Mouse (Mus musculus) midbrain, embryonic 10.5 days (tissue): ENCODE results near the gene Mgat4e. TPM values are rescaled to one million over a fixed set of nuclear protein-coding genes. Genes with fewer than 3 reads are reported as not detected.
"Not testable (repeated sequence)": the region's sequence is repeated elsewhere in the genome, so short reads cannot be mapped to it uniquely, and the experiment has no call there.

Experiments used
- DNase-seq: peaks from one replicate; pipeline ENCODE4 v3.0.0-alpha.2; 2017; ENCODE audit warnings: low spot score
- H3K27ac ChIP-seq: fragments of 300-500 bp; sonication (generic); replicated peaks from 2 replicates; pipeline ENCODE4 v1.5.1; 2016; ENCODE audit warnings: mild to moderate bottlenecking
- H3K27me3 ChIP-seq: fragments of 300-500 bp; sonication (generic); 2 replicates; pipeline ENCODE4 v1.6.1; 2016; ENCODE audit warnings: low read depth, mild to moderate bottlenecking; ENCODE audit not compliant: poor library complexity, severe bottlenecking
- H3K36me3 ChIP-seq: fragments of 300-500 bp; sonication (generic); 2 replicates; pipeline ENCODE4 v1.6.1; 2016; ENCODE audit warnings: mild to moderate bottlenecking, moderate library complexity
- H3K4me1 ChIP-seq: fragments of 300-500 bp; sonication (generic); 2 replicates; pipeline ENCODE4 v1.6.1; 2016
- H3K4me3 ChIP-seq: fragments of 300-500 bp; sonication (generic); 2 replicates; pipeline ENCODE4 v1.5.1; 2016; ENCODE audit warnings: mild to moderate bottlenecking, moderate library complexity
- H3K9me3 ChIP-seq: fragments of 300-500 bp; sonication (generic); replicated peaks from 2 replicates; pipeline ENCODE4 v1.6.1; 2016; ENCODE audit warnings: mild to moderate bottlenecking
- whole genome bisulfite sequencing: fragments of 180-500 bp; shearing (Covaris S2); methylation state at CpG from one replicate; pipeline ENCODE4 v1.1.7; 2016; 5-methylcytosine and 5-hydroxymethylcytosine counted together
- polyA plus RNA-seq: library from polyadenylated mRNA; unstranded; fragments of >200 nt; fragmentation: Nextera tagmentation; extraction: Ambion mirVana; gene quantifications from 2 replicates; pipeline ENCODE4 v1.2.1, GENCODE M21; 2016

Gene Mgat4e
- polyA plus RNA-seq, 1 experiment from 2014 or later, result not detected

GRCm38 (mm10) chr1:134551869-134552268 is 2.4 kb upstream of the Mgat4e start:
- Histone ChIP-seq H3K4me1 (peaks cover 15% of the 10 kb centered on the region), H3K9me3 (no peaks in the 10 kb centered on the region), H3K4me3 (no peak overlapping the region), H3K36me3 (no peaks in the 10 kb centered on the region), H3K27ac (no peak overlapping the region), H3K27me3 (peaks cover 15% of the 10 kb centered on the region)
- 90% methylated on average over 3 of the region's 3 CpGs for WGBS
- no peak for DNase-seq

GRCm38 (mm10) chr1:134548231-134548630 is 1.3 kb downstream of the Mgat4e start:
- Histone ChIP-seq H3K27me3 (no peaks in the 10 kb centered on the region), H3K9me3 (peaks cover 9% of the 10 kb centered on the region; the same call in 1 of the 2 replicates), H3K27ac (no peak overlapping the region), H3K36me3 (no peaks in the 10 kb centered on the region), H3K4me3 (no peak overlapping the region), H3K4me1 (no peaks in the 10 kb centered on the region)
- DNase-seq, result no peak
- 76% methylated on average over 4 of the region's 4 CpGs for WGBS

- peaks cover 9% of the 10 kb centered on the region; the same call in 1 of the 2 replicates for H3K9me3 ChIP-seq
- H3K27me3 ChIP-seq, result no peaks in the 10 kb centered on the region
- H3K4me3 ChIP-seq, result no peak overlapping the region
- WGBS, result 87% methylated on average over 10 of the region's 10 CpGs
- DNase-seq, result no peak
- H3K27ac ChIP-seq, result no peak overlapping the region
- 0 out of 2 replicates have a peak, but pooled peaks cover 4% of the 10 kb centered on the region for H3K4me1 ChIP-seq
- H3K36me3 ChIP-seq, result no peaks in the 10 kb centered on the region
Observed at GRCm38 (mm10) chr1:134540610-134541009, 8.9 kb downstream of the Mgat4e start.

- no peak overlapping the region for H3K27ac ChIP-seq
- no peaks in the 10 kb centered on the region for H3K36me3 ChIP-seq
- no peak overlapping the region for H3K4me3 ChIP-seq
- WGBS, result 67% methylated on average over 3 of the region's 3 CpGs
- no peaks in the 10 kb centered on the region for H3K27me3 ChIP-seq
- H3K9me3 ChIP-seq, result no peaks in the 10 kb centered on the region
- no peak for DNase-seq
- 0 out of 2 replicates have a peak, but pooled peaks cover 4% of the 10 kb centered on the region for H3K4me1 ChIP-seq
Observed at GRCm38 (mm10) chr1:134535513-134535912, 14.0 kb downstream of the Mgat4e start.

- Histone ChIP-seq H3K27me3 (no peaks in the 10 kb centered on the region), H3K36me3 (no peaks in the 10 kb centered on the region), H3K4me3 (no peak overlapping the region), H3K4me1 (0 out of 2 replicates have a peak, but pooled peaks cover 4% of the 10 kb centered on the region), H3K9me3 (no peaks in the 10 kb centered on the region), H3K27ac (no peak overlapping the region)
- no peak for DNase-seq
- 91% methylated on average over 1 of the region's 1 CpGs for WGBS
Observed at GRCm38 (mm10) chr1:134535054-134535453, 14.4 kb downstream of the Mgat4e start.

- not testable (repeated sequence) for H3K4me3 ChIP-seq, H3K9me3 ChIP-seq, H3K4me1 ChIP-seq, H3K27me3 ChIP-seq, H3K27ac ChIP-seq, DNase-seq, H3K36me3 ChIP-seq
- 92% methylated on average over 10 of the region's 10 CpGs for WGBS
Observed at GRCm38 (mm10) chr1:134533710-134534109, 15.8 kb downstream of the Mgat4e start.

- DNase-seq, result no peak
- Histone ChIP-seq H3K36me3 (no peaks in the 10 kb centered on the region), H3K4me1 (no peaks in the 10 kb centered on the region), H3K27me3 (no peaks in the 10 kb centered on the region), H3K4me3 (no peak overlapping the region), H3K27ac (no peak overlapping the region), H3K9me3 (no peaks in the 10 kb centered on the region)
- 89% methylated on average over 6 of the region's 6 CpGs for WGBS
Observed at GRCm38 (mm10) chr1:134530618-134531017, 18.9 kb downstream of the Mgat4e start.

- Histone ChIP-seq H3K27ac (no peak overlapping the region), H3K4me1 (no peaks in the 10 kb centered on the region), H3K9me3 (no peaks in the 10 kb centered on the region), H3K4me3 (no peak overlapping the region), H3K36me3 (no peaks in the 10 kb centered on the region), H3K27me3 (no peaks in the 10 kb centered on the region)
- WGBS, result 83% methylated on average over 6 of the region's 6 CpGs
- DNase-seq, result no peak
Observed at GRCm38 (mm10) chr1:134526752-134527151, 22.7 kb downstream of the Mgat4e start.

- no peaks in the 10 kb centered on the region for H3K4me1 ChIP-seq
- H3K36me3 ChIP-seq, result no peaks in the 10 kb centered on the region
- no peaks in the 10 kb centered on the region for H3K9me3 ChIP-seq
- H3K27me3 ChIP-seq, result no peaks in the 10 kb centered on the region
- WGBS, result 83% methylated on average over 1 of the region's 1 CpGs
- H3K4me3 ChIP-seq, result no peak overlapping the region
- no peak overlapping the region for H3K27ac ChIP-seq
- DNase-seq, result no peak
Observed at GRCm38 (mm10) chr1:134525015-134525414, 24.5 kb downstream of the Mgat4e start.

GRCm38 (mm10) chr1:134524424-134524823 is 25.1 kb downstream of the Mgat4e start:
- Histone ChIP-seq H3K4me1 (no peaks in the 10 kb centered on the region), H3K27me3 (no peaks in the 10 kb centered on the region), H3K27ac (no peak overlapping the region), H3K36me3 (no peaks in the 10 kb centered on the region), H3K4me3 (no peak overlapping the region), H3K9me3 (no peaks in the 10 kb centered on the region)
- WGBS, result 74% methylated on average over 5 of the region's 5 CpGs
- DNase-seq, result no peak

- no peaks in the 10 kb centered on the region for H3K36me3 ChIP-seq
- no peak overlapping the region for H3K27ac ChIP-seq
- H3K27me3 ChIP-seq, result no peaks in the 10 kb centered on the region
- no peaks in the 10 kb centered on the region for H3K9me3 ChIP-seq
- 67% methylated on average over 2 of the region's 2 CpGs for WGBS
- H3K4me1 ChIP-seq, result no peaks in the 10 kb centered on the region; the same call in 1 of the 2 replicates
- no peak overlapping the region for H3K4me3 ChIP-seq
- DNase-seq, result no peak
Observed at GRCm38 (mm10) chr1:134522325-134522724, 27.2 kb downstream of the Mgat4e start.

- DNase-seq, result no peak
- Histone ChIP-seq H3K9me3 (no peaks in the 10 kb centered on the region), H3K27me3 (no peaks in the 10 kb centered on the region), H3K4me1 (peaks cover 11% of the 10 kb centered on the region), H3K36me3 (no peaks in the 10 kb centered on the region), H3K27ac (no peak overlapping the region), H3K4me3 (no peak overlapping the region)
- 85% methylated on average over 7 of the region's 7 CpGs for WGBS
Observed at GRCm38 (mm10) chr1:134521163-134521562, 28.3 kb downstream of the Mgat4e start.

- H3K27me3 ChIP-seq, result peaks cover 9% of the 10 kb centered on the region
- no peak overlapping the region for H3K27ac ChIP-seq
- WGBS, result 88% methylated on average over 8 of the region's 8 CpGs
- no peak overlapping the region for H3K4me3 ChIP-seq
- no peaks in the 10 kb centered on the region for H3K9me3 ChIP-seq
- H3K4me1 ChIP-seq, result peaks cover 16% of the 10 kb centered on the region
- H3K36me3 ChIP-seq, result no peaks in the 10 kb centered on the region
- no peak for DNase-seq
Observed at GRCm38 (mm10) chr1:134520001-134520721, 29.3 kb downstream of the Mgat4e start.
